Mouse (Mus musculus) bone marrow, adult 2 months (tissue): Measurements from ENCODE around the gene Nacc1.

Experiments
- CTCF ChIP-seq: fragments of 200-500 bp; IDR thresholded peaks from 2 replicates; pipeline ENCODE4 v1.5.1; 2011; ENCODE audit warnings: low read length, control low read depth; ENCODE audit not compliant: control insufficient read depth, insufficient read depth
- POLR2A ChIP-seq: fragments of 200-500 bp; IDR thresholded peaks from 2 replicates; pipeline ENCODE4 v1.6.1; 2011; ENCODE audit warnings: low read depth, mild to moderate bottlenecking, control low read depth, low read length, borderline replicate concordance; ENCODE audit not compliant: control insufficient read depth

DNA sequence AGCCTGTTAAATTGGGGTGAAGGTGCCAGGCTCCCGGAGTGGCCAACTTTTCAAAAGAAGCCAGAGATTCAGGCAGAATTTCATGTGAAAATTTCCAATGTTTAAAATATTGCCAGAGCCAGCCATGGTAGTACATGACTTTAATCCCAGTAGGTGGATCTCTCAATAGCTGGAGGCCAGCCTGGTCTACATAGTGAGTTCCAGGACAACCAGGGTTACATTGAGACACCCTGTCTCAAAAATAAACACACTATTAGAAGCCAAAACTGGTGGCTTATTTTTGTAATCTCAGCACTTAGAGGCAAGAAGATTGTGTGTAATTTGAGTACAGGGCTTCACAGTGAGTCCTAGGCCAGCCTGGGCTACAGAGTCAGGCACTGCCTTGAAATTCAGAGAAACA lies 22.3 kb upstream of the Nacc1 start:
- TF ChIP-seq CTCF (no peak), POLR2A (no peak)
